Mouse (Mus musculus) neural tube, embryonic 12.5 days (tissue): ENCODE measurements around the gene Ighmbp2. TPM values are rescaled to one million over a fixed set of nuclear protein-coding genes. Genes with fewer than 3 reads are reported as not detected.

Source experiments
- ATAC-seq: fragments of 200-750 bp; cut with Nextera tagmentation; 2 replicates; pipeline ENCODE4 v1.8.0; 2017; ENCODE audit warnings: low read depth, mild to moderate bottlenecking, moderate TSS enrichment, moderate library complexity; ENCODE audit not compliant: low FRiP score
- H3K27ac ChIP-seq: fragments of 300-500 bp; sonication (generic); 2 replicates; pipeline ENCODE4 v1.5.1; 2016
- H3K27me3 ChIP-seq: fragments of 300-500 bp; sonication (generic); replicated peaks from 2 replicates; pipeline ENCODE4 v1.6.1; 2016; ENCODE audit warnings: mild to moderate bottlenecking
- H3K36me3 ChIP-seq: fragments of 300-500 bp; sonication (generic); 2 replicates; pipeline ENCODE4 v1.6.1; 2016; ENCODE audit warnings: mild to moderate bottlenecking
- H3K4me1 ChIP-seq: fragments of 300-500 bp; sonication (generic); 2 replicates; pipeline ENCODE4 v1.6.1; 2016
- H3K4me2 ChIP-seq: fragments of 300-500 bp; sonication (generic); replicated peaks from 2 replicates; pipeline ENCODE4 v1.6.1; 2016; ENCODE audit warnings: mild to moderate bottlenecking
- H3K4me3 ChIP-seq: fragments of 300-500 bp; sonication (generic); 2 replicates; pipeline ENCODE4 v1.5.1; 2016
- H3K9ac ChIP-seq: fragments of 300-500 bp; sonication (generic); 2 replicates; pipeline ENCODE4 v1.6.1; 2016; ENCODE audit warnings: mild to moderate bottlenecking
- H3K9me3 ChIP-seq: fragments of 300-500 bp; sonication (generic); 2 replicates; pipeline ENCODE4 v1.6.1; 2016; ENCODE audit warnings: mild to moderate bottlenecking
- WGBS: fragments of 180-500 bp; shearing (Covaris S2); methylation state at CpG from one replicate; pipeline ENCODE4 v1.1.7; 2016; 5-methylcytosine and 5-hydroxymethylcytosine counted together
- polyA plus RNA-seq: library from polyadenylated mRNA; unstranded; fragments of >200 nt; fragmentation: Nextera tagmentation; extraction: Ambion mirVana; gene quantifications from 2 replicates; pipeline ENCODE4 v1.2.1, GENCODE M21; 2016

Gene Ighmbp2
- polyA plus RNA-seq, 1 experiment from 2014 or later: 11.5 TPM

GRCm38 (mm10) chr19:3273331-3273730 lies 9.5 kb downstream of the Ighmbp2 start:
- Histone ChIP-seq H3K9ac (no peak overlapping the region), H3K27ac (no peak overlapping the region), H3K4me3 (no peak overlapping the region), H3K27me3 (no peaks in the 10 kb centered on the region), H3K4me2 (no peak overlapping the region), H3K36me3 (peaks cover 95% of the 10 kb centered on the region), H3K9me3 (no peaks in the 10 kb centered on the region), H3K4me1 (no peaks in the 10 kb centered on the region)
- WGBS: 94% methylated on average over 9 of the region's 9 CpGs
- no peak for ATAC-seq

DNA sequence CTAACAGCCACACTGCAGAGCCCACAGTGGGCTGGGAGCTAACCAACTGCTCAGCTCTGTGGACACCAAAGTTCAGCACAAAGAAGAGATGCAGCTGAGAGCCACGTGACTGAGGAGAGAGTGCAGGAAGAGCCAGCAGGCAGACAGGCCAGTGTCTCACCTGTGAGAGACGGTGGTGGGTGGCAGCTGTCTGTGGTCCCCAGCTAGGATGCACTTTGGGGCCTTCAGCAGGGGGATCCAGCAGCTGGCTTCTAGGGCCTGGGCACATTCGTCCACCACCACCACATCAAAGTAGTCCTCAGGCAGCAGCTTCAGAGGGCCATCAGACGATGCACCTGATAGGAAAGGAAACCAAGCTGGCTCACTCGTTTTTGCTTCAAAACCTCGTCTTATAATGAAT lies 11.5 kb downstream of the Ighmbp2 start:
- no peaks in the 10 kb centered on the region for H3K27me3 ChIP-seq
- no peak overlapping the region for H3K4me2 ChIP-seq
- no peaks in the 10 kb centered on the region for H3K9me3 ChIP-seq
- no peak overlapping the region for H3K4me3 ChIP-seq
- peaks cover 97% of the 10 kb centered on the region for H3K36me3 ChIP-seq
- no peak overlapping the region for H3K27ac ChIP-seq
- no peak overlapping the region for H3K9ac ChIP-seq
- no peak for ATAC-seq
- no peaks in the 10 kb centered on the region for H3K4me1 ChIP-seq
- 90% methylated on average over 6 of the region's 6 CpGs for WGBS

DNA sequence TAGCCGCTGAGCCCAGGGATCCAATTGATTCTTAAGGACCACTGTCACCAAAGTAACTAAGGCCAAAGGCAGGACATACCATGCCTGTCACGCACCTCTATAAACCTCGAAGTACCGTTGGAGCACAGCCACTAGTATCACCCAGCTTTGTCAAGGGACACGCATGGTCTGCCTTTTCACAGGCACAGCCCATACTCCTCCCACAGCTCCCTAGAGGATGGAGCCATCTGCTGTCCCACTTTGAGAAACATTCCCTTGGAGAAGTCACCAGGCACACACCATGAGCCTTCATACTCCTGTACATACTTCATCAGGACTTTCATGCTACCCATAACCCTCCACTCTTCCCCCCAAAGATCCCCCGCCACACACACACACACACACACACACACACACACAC lies 13.0 kb downstream of the Ighmbp2 start:
- Histone ChIP-seq H3K4me1 (no peaks in the 10 kb centered on the region), H3K27me3 (no peaks in the 10 kb centered on the region), H3K27ac (no peak overlapping the region), H3K4me3 (no peak overlapping the region), H3K36me3 (peaks cover 99% of the 10 kb centered on the region), H3K4me2 (no peak overlapping the region), H3K9ac (no peak overlapping the region), H3K9me3 (no peaks in the 10 kb centered on the region)
- WGBS: 94% methylated on average over 6 of the region's 6 CpGs
- ATAC-seq: no peak

DNA sequence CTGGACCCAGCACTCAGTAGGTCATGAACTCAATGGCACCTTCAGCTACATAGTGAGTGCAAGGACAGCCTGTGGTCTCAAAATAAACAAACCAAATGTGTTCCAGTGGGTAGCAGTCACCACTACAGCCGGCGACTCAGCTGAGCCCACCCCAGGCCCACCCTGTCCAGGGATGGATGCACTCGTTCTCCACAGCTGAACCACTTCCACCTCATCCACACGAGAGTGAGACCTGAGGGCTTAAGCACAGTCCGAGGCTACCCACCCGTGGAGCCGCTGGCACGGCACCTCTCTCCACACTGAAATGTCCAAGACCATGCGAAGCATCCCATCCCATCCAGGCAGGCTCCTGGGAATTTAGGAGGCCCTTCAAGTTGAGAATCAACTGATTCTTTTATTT lies 13.5 kb downstream of the Ighmbp2 start:
- Histone ChIP-seq H3K27me3 (no peaks in the 10 kb centered on the region), H3K9me3 (no peaks in the 10 kb centered on the region), H3K4me2 (no peak overlapping the region), H3K27ac (no peak overlapping the region), H3K4me3 (no peak overlapping the region), H3K4me1 (no peaks in the 10 kb centered on the region), H3K36me3 (peaks cover 99% of the 10 kb centered on the region), H3K9ac (no peak overlapping the region)
- ATAC-seq: no peak
- WGBS: 89% methylated on average over 9 of the region's 9 CpGs

DNA sequence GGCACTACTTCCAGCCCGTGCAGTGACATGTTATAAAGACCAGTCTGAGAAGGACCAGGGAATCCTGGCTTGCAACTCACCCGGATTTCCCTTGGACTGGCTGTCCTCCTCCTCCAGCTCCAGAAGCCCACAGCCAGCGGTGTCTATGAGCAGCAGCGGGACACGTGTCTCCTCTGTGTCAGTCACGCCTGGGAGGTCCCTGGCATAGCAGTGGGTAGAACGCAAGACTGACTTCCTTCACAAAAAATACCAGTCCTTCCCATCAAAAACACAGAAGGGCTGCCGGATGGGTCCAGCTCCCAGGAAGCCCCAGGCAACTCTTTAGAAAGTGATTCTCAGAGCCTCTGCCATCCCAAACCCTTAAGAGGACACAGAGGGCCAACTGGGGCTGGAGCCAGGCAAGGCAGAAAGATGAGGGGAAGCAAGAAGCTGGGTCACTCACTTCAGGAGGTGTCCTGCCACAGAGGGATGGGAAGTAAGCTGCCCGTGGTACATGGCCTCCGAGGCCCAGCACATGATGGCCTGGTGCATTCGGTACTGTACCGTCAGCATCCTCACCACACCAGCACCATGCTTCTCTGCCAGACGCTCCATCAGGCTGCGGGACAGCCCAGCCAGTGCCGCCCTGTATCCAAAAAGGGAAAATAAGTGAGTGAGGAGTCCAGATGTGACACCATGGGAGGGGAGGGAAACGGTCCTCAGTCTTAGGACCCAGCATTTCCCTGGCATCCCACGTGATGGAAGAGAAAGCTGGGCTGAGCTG lies 14.4 kb downstream of the Ighmbp2 start:
- Histone ChIP-seq H3K27me3 (no peaks in the 10 kb centered on the region), H3K4me2 (no peak overlapping the region), H3K4me1 (no peaks in the 10 kb centered on the region), H3K9ac (no peak overlapping the region), H3K27ac (no peak overlapping the region), H3K9me3 (no peaks in the 10 kb centered on the region), H3K4me3 (no peak overlapping the region), H3K36me3 (peaks cover 99% of the 10 kb centered on the region)
- WGBS: 94% methylated on average over 17 of the region's 17 CpGs
- no peak for ATAC-seq

DNA sequence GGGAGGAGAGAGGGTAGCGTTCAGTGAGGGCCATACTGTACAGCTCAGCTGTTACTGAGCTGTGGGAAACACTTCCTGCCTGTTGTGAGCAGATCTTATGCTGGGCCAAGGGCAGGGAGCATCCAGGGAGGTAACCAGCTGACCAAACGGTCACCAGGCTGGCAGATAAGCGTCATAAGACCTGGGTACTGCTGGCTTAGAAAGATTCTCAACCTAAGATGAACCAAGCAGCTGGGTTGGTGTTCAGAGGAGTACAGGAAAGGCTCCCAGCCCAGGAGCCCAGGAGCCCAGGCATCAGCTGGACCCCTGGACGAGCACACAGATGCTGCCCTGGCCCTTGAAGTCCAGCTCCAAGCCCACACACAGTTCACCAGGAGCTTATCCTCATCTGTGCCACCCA lies 15.5 kb downstream of the Ighmbp2 start:
- Histone ChIP-seq H3K27ac (no peak overlapping the region), H3K27me3 (no peaks in the 10 kb centered on the region), H3K4me2 (no peak overlapping the region), H3K36me3 (peaks cover 93% of the 10 kb centered on the region), H3K4me1 (no peaks in the 10 kb centered on the region), H3K9me3 (no peaks in the 10 kb centered on the region), H3K4me3 (no peak overlapping the region), H3K9ac (no peak overlapping the region)
- 97% methylated on average over 4 of the region's 4 CpGs for WGBS
- no peak for ATAC-seq

- 92% methylated on average over 4 of the region's 4 CpGs for WGBS
- H3K9ac ChIP-seq: no peak overlapping the region
- H3K4me2 ChIP-seq: no peak overlapping the region
- no peak overlapping the region for H3K4me3 ChIP-seq
- peaks cover 92% of the 10 kb centered on the region for H3K36me3 ChIP-seq
- H3K9me3 ChIP-seq: no peaks in the 10 kb centered on the region
- no peak for ATAC-seq
- H3K27ac ChIP-seq: no peak overlapping the region
- no peaks in the 10 kb centered on the region for H3K4me1 ChIP-seq
- H3K27me3 ChIP-seq: no peaks in the 10 kb centered on the region
These were observed 16.1 kb downstream of the Ighmbp2 start for GRCm38 (mm10) chr19:3266676-3267075.

GRCm38 (mm10) chr19:3266136-3266535 lies 16.7 kb downstream of the Ighmbp2 start:
- no peak overlapping the region for H3K4me3 ChIP-seq
- no peaks in the 10 kb centered on the region for H3K27me3 ChIP-seq
- no peaks in the 10 kb centered on the region for H3K4me1 ChIP-seq
- H3K4me2 ChIP-seq: no peak overlapping the region
- no peaks in the 10 kb centered on the region for H3K9me3 ChIP-seq
- 82% methylated on average over 5 of the region's 5 CpGs for WGBS
- peaks cover 92% of the 10 kb centered on the region for H3K36me3 ChIP-seq
- H3K27ac ChIP-seq: no peak overlapping the region
- H3K9ac ChIP-seq: no peak overlapping the region
- ATAC-seq: no peak

DNA sequence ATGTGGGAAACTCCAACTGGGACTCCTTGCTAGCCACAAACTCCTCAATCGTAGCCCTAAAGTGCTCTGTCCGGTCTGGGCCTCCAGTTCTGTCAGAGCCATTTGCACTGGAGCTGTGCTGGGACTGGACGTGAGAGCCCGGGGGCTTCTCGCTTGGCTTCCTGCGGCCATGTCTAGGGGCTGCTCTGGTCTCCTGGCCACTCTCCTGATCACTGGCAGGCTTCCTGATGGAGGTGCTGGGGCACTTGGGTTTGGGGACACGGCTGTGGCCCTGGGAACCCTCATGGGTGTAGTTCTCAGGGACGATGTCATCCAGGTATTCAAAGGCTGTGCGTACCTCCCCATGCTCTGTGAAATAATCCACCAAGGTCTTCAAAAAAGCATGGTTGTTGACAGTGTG lies 17.6 kb downstream of the Ighmbp2 start:
- Histone ChIP-seq H3K36me3 (peaks cover 92% of the 10 kb centered on the region), H3K9ac (no peak overlapping the region), H3K4me3 (no peak overlapping the region), H3K9me3 (no peaks in the 10 kb centered on the region), H3K27ac (no peak overlapping the region), H3K4me1 (no peaks in the 10 kb centered on the region), H3K27me3 (no peaks in the 10 kb centered on the region), H3K4me2 (no peak overlapping the region)
- 94% methylated on average over 9 of the region's 9 CpGs for WGBS
- ATAC-seq: no peak

- H3K9me3 ChIP-seq: no peaks in the 10 kb centered on the region
- 95% methylated on average over 6 of the region's 6 CpGs for WGBS
- H3K4me1 ChIP-seq: no peaks in the 10 kb centered on the region
- no peak overlapping the region for H3K4me3 ChIP-seq
- no peaks in the 10 kb centered on the region for H3K27me3 ChIP-seq
- H3K27ac ChIP-seq: no peak overlapping the region
- peaks cover 92% of the 10 kb centered on the region for H3K36me3 ChIP-seq
- no peak overlapping the region for H3K9ac ChIP-seq
- no peak overlapping the region for H3K4me2 ChIP-seq
- ATAC-seq: no peak
These were observed 18.5 kb downstream of the Ighmbp2 start for GRCm38 (mm10) chr19:3264348-3264747.

DNA sequence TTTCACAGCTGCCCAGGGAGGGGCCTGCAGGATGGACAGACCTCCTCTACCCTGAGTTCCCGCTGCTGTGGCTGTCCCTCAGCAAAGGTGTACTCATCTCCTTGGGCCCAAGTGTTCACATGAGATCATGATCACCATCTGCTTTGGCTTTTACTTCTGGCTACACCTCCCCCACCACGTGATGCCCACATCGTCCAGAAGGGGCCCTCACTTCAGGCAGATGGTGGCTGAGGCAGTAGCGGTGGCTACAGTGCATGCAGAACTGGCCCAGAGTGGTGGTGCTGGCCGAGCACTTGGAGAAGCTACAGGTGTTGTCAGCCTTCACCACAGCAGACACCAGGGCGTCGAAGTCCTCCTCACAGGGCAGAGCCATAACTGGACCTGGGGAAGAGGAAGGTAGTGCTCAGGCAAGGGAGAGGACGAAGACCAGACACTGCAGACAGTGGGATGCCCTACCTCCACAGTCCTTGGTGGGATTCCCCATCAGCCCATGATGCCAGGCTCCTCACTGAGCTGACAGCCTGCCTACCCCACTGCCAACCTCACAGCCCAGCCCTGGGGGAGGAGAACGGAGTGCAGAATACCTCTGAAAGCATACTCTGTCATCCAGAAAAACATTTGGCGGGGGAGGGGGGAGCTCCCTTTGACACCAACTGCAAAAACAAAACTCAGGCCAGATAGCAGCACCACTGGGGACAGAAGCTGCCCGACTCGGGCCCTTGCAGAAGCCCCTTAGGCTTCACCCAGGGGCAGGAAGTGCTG lies 20.9 kb downstream of the Ighmbp2 start:
- H3K9me3 ChIP-seq: no peaks in the 10 kb centered on the region
- no peak for ATAC-seq
- WGBS: 90% methylated on average over 12 of the region's 12 CpGs
- H3K27ac ChIP-seq: no peak overlapping the region
- no peaks in the 10 kb centered on the region for H3K27me3 ChIP-seq
- no peak overlapping the region for H3K9ac ChIP-seq
- no peak overlapping the region for H3K4me2 ChIP-seq
- H3K36me3 ChIP-seq: peaks cover 68% of the 10 kb centered on the region
- H3K4me1 ChIP-seq: no peaks in the 10 kb centered on the region
- H3K4me3 ChIP-seq: no peak overlapping the region

GRCm38 (mm10) chr19:3261336-3261735 lies 21.5 kb downstream of the Ighmbp2 start:
- Histone ChIP-seq H3K4me2 (no peak overlapping the region), H3K9ac (no peak overlapping the region), H3K36me3 (peaks cover 62% of the 10 kb centered on the region), H3K9me3 (no peaks in the 10 kb centered on the region), H3K27ac (no peak overlapping the region), H3K4me1 (no peaks in the 10 kb centered on the region), H3K4me3 (no peak overlapping the region), H3K27me3 (no peaks in the 10 kb centered on the region)
- no peak for ATAC-seq
- 93% methylated on average over 7 of the region's 7 CpGs for WGBS

- Histone ChIP-seq H3K9ac (no peak overlapping the region), H3K27me3 (no peaks in the 10 kb centered on the region), H3K4me3 (no peak overlapping the region), H3K4me2 (no peak overlapping the region), H3K4me1 (no peaks in the 10 kb centered on the region), H3K27ac (no peak overlapping the region), H3K36me3 (peaks cover 54% of the 10 kb centered on the region), H3K9me3 (no peaks in the 10 kb centered on the region)
- WGBS: 90% methylated on average over 3 of the region's 3 CpGs
- no peak for ATAC-seq
These were observed 22.2 kb downstream of the Ighmbp2 start for GRCm38 (mm10) chr19:3260591-3260990.
